Mouse (Mus musculus): ENCODE results near the gene Tex38. TPM values are rescaled to one million over a fixed set of nuclear protein-coding genes. Genes with fewer than 3 reads are reported as not detected.

Tex38 gene
- 1 to 10 TPM in 1 of 2 experiments, under 1 TPM in 1; 0.42 to 2.6 TPM for polyA plus RNA-seq (2017; shearing (Covaris generic))

GRCm38 (mm10) chr4:115780918-115781317, at the start of gene Tex38:
Gene Tex38 (minus strand): TSS chr4:115781018.
- no peak for ATAC-seq

GRCm38 (mm10) chr4:115830491-115830890, 49.7 kb upstream of the Tex38 start:
- no peak for ATAC-seq

- ATAC-seq, result no peak
Measured at GRCm38 (mm10) chr4:115828572-115828902, 47.7 kb upstream of the Tex38 start.

GRCm38 (mm10) chr4:115827888-115828571, 47.2 kb upstream of the Tex38 start, which contains the start of gene Mob3c:
Gene Mob3c (plus strand): TSS chr4:115828092.
- peak; percentile 85 for ATAC-seq

GRCm38 (mm10) chr4:115827535-115827887, 46.7 kb upstream of the Tex38 start:
- ATAC-seq, result peak; percentile 50

GRCm38 (mm10) chr4:115827066-115827465, 46.2 kb upstream of the Tex38 start:
- no peak for ATAC-seq

- no peak for ATAC-seq
Measured at GRCm38 (mm10) chr4:115825271-115825670, 44.5 kb upstream of the Tex38 start.

- no peak for ATAC-seq
Measured at GRCm38 (mm10) chr4:115824178-115824577, 43.4 kb upstream of the Tex38 start.

GRCm38 (mm10) chr4:115821928-115822327, 41.1 kb upstream of the Tex38 start:
- no peak for ATAC-seq

- ATAC-seq, result no peak
Measured at GRCm38 (mm10) chr4:115821431-115821830, 40.6 kb upstream of the Tex38 start.

GRCm38 (mm10) chr4:115820944-115821343, 40.1 kb upstream of the Tex38 start:
- no peak for ATAC-seq

- no peak for ATAC-seq
Measured at GRCm38 (mm10) chr4:115820199-115820598, 39.4 kb upstream of the Tex38 start.

GRCm38 (mm10) chr4:115815606-115816005, 34.8 kb upstream of the Tex38 start:
- ATAC-seq, result no peak

- ATAC-seq, result no peak
Measured at GRCm38 (mm10) chr4:115812326-115812725, 31.5 kb upstream of the Tex38 start.

GRCm38 (mm10) chr4:115799981-115800380, 19.2 kb upstream of the Tex38 start:
- ATAC-seq, result no peak

- ATAC-seq, result no peak
Measured at GRCm38 (mm10) chr4:115795360-115795759, 14.5 kb upstream of the Tex38 start.

- no peak for ATAC-seq
Measured at GRCm38 (mm10) chr4:115790864-115791263, 10.0 kb upstream of the Tex38 start.

GRCm38 (mm10) chr4:115785511-115786034, 4.8 kb upstream of the Tex38 start:
- no peak for ATAC-seq

- ATAC-seq, result peak; percentile 81
Measured at GRCm38 (mm10) chr4:115784769-115785510, 4.1 kb upstream of the Tex38 start, which contains the start of gene Atpaf1. Gene Atpaf1 (plus strand): TSS chr4:115784812.

- ATAC-seq, result no peak
Measured at GRCm38 (mm10) chr4:115782026-115782805, 1.4 kb upstream of the Tex38 start.

GRCm38 (mm10) chr4:115780269-115780668, 549 bp downstream of the Tex38 start:
- ATAC-seq, result no peak

- ATAC-seq, result no peak
Measured at GRCm38 (mm10) chr4:115777627-115778026, 3.2 kb downstream of the Tex38 start.

- ATAC-seq, result no peak
Measured at GRCm38 (mm10) chr4:115775056-115775455, 5.8 kb downstream of the Tex38 start.

Measured in CD4-positive, CD25-positive, alpha-beta regulatory T cell, adult 4 months (primary cell).